ENCODE assay signal across 8 mouse cellular contexts in genomic region chr16:23515766-23516165, GRCm38 (mm10). TPM values are rescaled to one million over a fixed set of nuclear protein-coding genes. Genes with fewer than 3 reads are reported as not detected.
DNase-seq lines count a peak whose midpoint lies in the region.

No protein-coding gene starts in this region.

- DNase-seq in gastrocnemius, adult 18-20 months (ENCODE audit: low spot score): peak; percentile 76
- no peak for DNase-seq in gastrocnemius, postnatal 10 days
- DNase-seq in right cerebral cortex, postnatal 10 days (ENCODE audit: low spot score in 2 of 2): peak; percentile 80 to 81
- DNase-seq in right cerebral cortex, adult 18-20 months: no peak
- DNase-seq in heart, postnatal 14 days: peak; percentile 55 to 67
- DNase-seq in lung, postnatal 25 days (ENCODE audit: low spot score): peak; percentile 38
- DNase-seq in urinary bladder, postnatal 10 days (ENCODE audit: low spot score): no peak
- no peak for DNase-seq in spleen, postnatal 14 days (ENCODE audit: low spot score in 2 of 2)

- intact Hi-C loops in heart, postnatal 14 days (cut with DNase I): no loop called here

RNA-seq across cellular contexts. Expression of gene Rtp4, which starts 4.3 kb away (rescaled TPM):
- total RNA-seq in gastrocnemius, adult 18-20 months (2021): 1 to 10 TPM in 1 of 2 experiments, under 1 TPM in 1; 0.98 to 1.5 TPM
- total RNA-seq in gastrocnemius, postnatal 10 days (2021): 1 to 10 TPM; 1.6 to 2.1 TPM
- 1 to 10 TPM; 2.4 to 3.0 TPM for total RNA-seq in heart, postnatal 14 days (2021)

RNA-seq across cellular contexts. Expression of gene Masp1, which starts 4.8 kb away (rescaled TPM):
- total RNA-seq in gastrocnemius, adult 18-20 months (2021): 10 to 100 TPM in 1 of 2 experiments, 1 to 10 TPM in 1; 9.1 to 17.4 TPM
- total RNA-seq in gastrocnemius, postnatal 10 days (2021): 10 to 100 TPM; 14.0 to 14.7 TPM
- total RNA-seq in heart, postnatal 14 days (2021): 10 to 100 TPM; 20.5 to 23.5 TPM

Comparison
In these comparisons a context has a peak if more than half of its experiments do, and no peak if none do; other contexts are left out.
1. DNase-seq: peak in gastrocnemius, adult 18-20 months (single experiment), right cerebral cortex, postnatal 10 days (2 of 2), heart, postnatal 14 days (2 of 2) and lung, postnatal 25 days (single experiment); none in gastrocnemius, postnatal 10 days (single experiment), right cerebral cortex, adult 18-20 months (single experiment), urinary bladder, postnatal 10 days (single experiment) and spleen, postnatal 14 days (0 of 2).